Mouse (Mus musculus): ENCODE data around the gene Trim47.

Trim47 gene

GRCm38 (mm10) chr11:116060596-116060995, 66.4 kb downstream of the Trim47 start:
- no peak for DNase-seq

GRCm38 (mm10) chr11:116059691-116060025, 67.4 kb downstream of the Trim47 start:
- no peak for DNase-seq

DNA sequence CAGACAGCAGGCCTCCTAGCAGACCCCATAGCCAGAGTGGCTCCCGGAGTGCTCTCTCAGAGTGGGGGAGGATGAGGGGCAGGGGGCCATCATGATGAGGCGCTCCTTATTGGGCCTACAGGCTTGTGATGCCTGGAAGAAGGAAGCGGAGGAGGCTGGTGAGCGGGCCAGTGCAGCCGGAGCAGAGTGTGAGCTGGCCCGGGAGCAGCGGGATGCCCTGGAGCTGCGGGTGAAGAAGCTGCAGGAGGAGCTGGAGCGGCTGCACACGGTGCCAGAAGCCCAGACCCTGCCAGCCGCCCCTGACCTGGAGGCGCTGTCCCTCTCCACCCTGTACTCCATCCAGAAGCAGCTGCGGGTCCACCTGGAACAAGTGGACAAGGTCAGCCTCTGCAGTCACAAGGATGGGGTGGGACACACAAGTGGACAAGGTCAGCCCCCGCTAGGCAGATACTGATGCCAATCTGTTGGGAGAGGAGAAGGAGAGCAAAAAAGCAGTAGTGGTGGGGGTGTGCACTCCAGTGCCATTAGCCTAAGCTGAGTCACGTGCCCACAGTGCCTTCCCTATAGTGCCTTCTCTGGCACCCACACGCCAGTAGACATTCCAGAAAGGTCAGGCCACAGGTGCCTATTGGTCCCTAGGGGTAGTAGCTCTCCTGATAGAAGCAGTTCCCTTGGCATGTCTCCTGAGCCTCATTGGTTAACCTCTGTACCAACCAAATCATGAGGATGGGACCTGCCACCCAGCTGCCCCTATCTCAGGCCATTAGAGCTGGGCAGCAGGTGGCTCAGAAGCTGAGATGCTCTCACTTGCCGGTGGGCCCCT, 67.9 kb downstream of the Trim47 start:
- no peak for DNase-seq

DNA sequence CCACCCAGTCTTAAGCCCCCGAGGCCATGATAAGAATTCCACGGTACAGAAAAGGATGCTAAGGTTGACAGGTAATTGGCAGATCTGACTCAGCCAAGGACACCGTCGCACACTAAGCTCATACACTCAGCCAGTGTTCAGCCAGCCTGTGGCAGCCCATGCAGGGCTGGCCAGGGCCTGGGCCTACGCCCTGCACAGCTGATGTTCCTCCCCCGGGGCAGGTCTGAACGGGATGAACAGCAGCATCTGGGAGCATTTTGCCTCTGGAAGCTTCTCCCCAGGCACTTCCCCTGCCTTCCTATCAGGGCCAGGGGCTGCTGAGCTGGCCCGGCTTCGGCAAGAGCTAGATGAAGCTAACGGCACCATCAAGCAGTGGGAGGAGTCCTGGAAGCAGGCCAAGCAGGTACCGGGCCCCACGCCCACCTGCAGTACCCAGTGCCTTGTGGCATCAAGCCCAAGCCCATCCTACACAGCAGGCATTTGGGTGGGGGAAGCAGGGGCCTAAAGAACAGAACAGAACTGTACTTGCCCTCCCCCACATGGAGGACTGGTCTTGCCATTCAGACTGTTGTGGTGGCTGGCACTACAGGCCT, 68.9 kb downstream of the Trim47 start:
- DNase-seq, result no peak

DNA sequence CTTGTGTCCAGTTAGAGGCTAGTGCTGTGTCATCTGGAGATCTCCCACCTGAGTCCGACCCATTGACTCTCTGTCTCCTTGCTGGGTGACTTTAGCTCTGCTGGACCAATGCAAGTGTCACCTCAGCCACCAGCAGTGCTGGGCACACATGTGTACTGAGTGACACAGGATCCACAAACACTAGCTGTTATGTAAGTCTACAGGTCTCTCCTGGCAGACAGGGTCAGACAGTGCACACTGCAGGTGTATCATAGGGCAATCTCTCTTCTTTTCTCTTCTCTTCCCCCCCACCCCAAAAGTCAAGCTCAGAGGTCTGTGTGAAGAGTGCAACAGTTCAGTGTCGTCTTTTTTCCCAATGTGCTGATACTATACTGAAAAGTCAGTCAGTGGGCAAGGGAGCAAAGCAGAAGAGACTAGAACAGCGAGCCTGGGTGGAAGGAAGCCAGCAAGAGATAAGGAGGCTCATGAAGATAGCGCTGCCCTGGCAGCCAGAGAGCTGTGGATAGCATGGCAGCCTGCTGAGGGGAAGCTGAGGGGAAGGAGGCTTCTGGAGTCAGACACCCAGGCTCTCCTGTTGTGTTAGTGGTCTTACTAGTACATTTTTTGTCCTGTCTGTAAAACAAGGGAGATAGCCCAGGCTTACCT, 69.7 kb downstream of the Trim47 start:
- DNase-seq, result no peak

DNA sequence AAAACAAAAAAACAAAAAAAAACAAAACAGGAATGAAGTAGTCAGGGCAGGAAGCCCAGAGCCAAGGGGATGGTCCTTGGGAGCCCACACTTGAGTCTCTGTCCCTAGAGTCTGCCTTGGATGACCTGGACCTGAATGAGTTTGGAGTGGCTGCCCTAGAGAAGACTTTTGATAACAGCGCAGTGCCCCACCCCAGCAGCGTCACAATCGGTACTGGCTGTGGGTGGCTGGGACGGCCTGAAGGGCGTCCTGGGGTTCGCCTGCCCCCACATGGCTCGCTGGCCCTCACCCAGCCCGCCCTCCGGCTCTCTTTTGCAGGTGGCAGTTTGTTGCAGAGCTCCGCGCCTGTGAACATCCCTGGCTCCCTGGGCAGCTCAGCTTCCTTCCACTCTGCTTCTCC, 71.1 kb downstream of the Trim47 start:
- no peak for DNase-seq

All from right cerebral cortex, postnatal 14 days (tissue).